Mouse (Mus musculus) stomach, postnatal 0 days (tissue): Measurements from ENCODE around the gene Lypla2. TPM values are rescaled to one million over a fixed set of nuclear protein-coding genes. Genes with fewer than 3 reads are reported as not detected.
"Not testable (repeated sequence)": the region's sequence is repeated elsewhere in the genome, so short reads cannot be mapped to it uniquely, and the experiment has no call there.

Source experiments
- ATAC-seq: fragments of 200-750 bp; cut with Nextera tagmentation; 2 replicates; pipeline ENCODE4 v1.8.0; 2017; ENCODE audit not compliant: low FRiP score, low TSS enrichment
- DNase-seq: peaks from one replicate; pipeline ENCODE4 v3.0.0-alpha.2; 2016; ENCODE audit warnings: low spot score
- H3K27ac ChIP-seq: fragments of 300-500 bp; sonication (generic); replicated peaks from 2 replicates; pipeline ENCODE4 v1.5.1; 2014; ENCODE audit warnings: mild to moderate bottlenecking, control low read depth
- H3K27me3 ChIP-seq: fragments of 300-500 bp; sonication (generic); 2 replicates; pipeline ENCODE4 v1.6.1; 2014; ENCODE audit warnings: low read length; ENCODE audit not compliant: control insufficient read depth, insufficient read depth
- H3K36me3 ChIP-seq: fragments of 300-500 bp; sonication (generic); 2 replicates; pipeline ENCODE4 v1.6.1; 2014; ENCODE audit warnings: low read length, mixed read lengths; ENCODE audit not compliant: control insufficient read depth, insufficient read depth
- H3K4me1 ChIP-seq: fragments of 300-500 bp; sonication (generic); replicated peaks from 2 replicates; pipeline ENCODE4 v1.6.1; 2014; ENCODE audit warnings: antibody characterized with exemption; ENCODE audit not compliant: control insufficient read depth, insufficient read depth
- H3K4me2 ChIP-seq: fragments of 300-500 bp; sonication (generic); replicated peaks from 2 replicates; pipeline ENCODE4 v1.6.1; 2014; ENCODE audit warnings: low read depth, mild to moderate bottlenecking, control low read depth, moderate library complexity
- H3K4me3 ChIP-seq: fragments of 300-500 bp; sonication (generic); 2 replicates; pipeline ENCODE4 v1.5.1; 2014; ENCODE audit warnings: low read depth, low read length, control low read depth
- H3K9ac ChIP-seq: fragments of 300-500 bp; sonication (generic); 2 replicates; pipeline ENCODE4 v1.6.1; 2014; ENCODE audit warnings: mild to moderate bottlenecking, low read length, control low read depth, mixed read lengths
- H3K9me3 ChIP-seq: fragments of 300-500 bp; sonication (generic); 2 replicates; pipeline ENCODE4 v1.6.1; 2016; ENCODE audit warnings: low read length; ENCODE audit not compliant: control insufficient read depth
- CTCF ChIP-seq: IDR thresholded peaks from 2 replicates; pipeline ENCODE4 v1.5.1; 2016; ENCODE audit warnings: antibody characterized with exemption, low read depth, mild to moderate bottlenecking, moderate library complexity
- EP300 ChIP-seq: optimal IDR thresholded peaks from 2 replicates; pipeline ENCODE3; 2016; ENCODE audit warnings: antibody characterized with exemption
- WGBS: fragments of 180-500 bp; shearing (Covaris S2); extraction: QIAGEN DNeasy Blood & Tissue Kit; methylation state at CpG from one replicate; pipeline ENCODE4 v1.1.7; 2014; 5-methylcytosine and 5-hydroxymethylcytosine counted together
- polyA plus RNA-seq: library from polyadenylated mRNA; unstranded; fragments of >200 nt; fragmentation: Nextera tagmentation; extraction: Ambion mirVana; gene quantifications from 2 replicates; pipeline ENCODE4 v1.2.1, GENCODE M21; 2015

Gene Lypla2
- polyA plus RNA-seq, 1 experiment from 2014 or later, result 88.6 TPM

DNA sequence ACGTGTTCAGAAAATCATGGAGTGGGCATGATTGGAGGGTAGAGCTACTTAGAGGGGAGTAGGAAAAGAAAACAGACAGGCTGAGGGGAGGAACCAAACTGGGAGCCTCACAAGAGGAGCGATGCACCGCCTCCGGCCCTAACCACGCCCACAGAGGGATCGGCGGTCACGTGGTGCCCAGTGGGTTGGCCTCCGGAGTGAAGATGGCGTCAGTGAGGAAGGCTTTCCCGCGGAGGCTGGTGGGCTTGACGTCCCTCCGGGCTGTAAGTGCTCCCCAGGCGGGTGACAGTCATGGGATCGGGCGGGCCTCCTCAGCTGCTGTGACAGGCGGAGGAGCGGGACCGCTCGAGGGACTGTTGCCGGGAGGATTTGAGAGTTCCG, 26.2 kb downstream of the Lypla2 start, which contains the start of gene Hmgcl:
Hmgcl (plus strand) TSS at position 171 of the 381 bp plus-strand sequence.
- no peaks in the 10 kb centered on the region for H3K36me3 ChIP-seq
- ATAC-seq (peak; percentile 83), DNase-seq (peak; percentile 97)
- H3K9ac ChIP-seq, result peak within 1 kb of the TSS; percentile 91
- peak within 1 kb of the TSS; percentile 80 for H3K4me2 ChIP-seq
- no peak for TF ChIP-seq EP300
- no peak for TF ChIP-seq CTCF
- H3K27me3 ChIP-seq, result no peaks in the 10 kb centered on the region
- WGBS, result 0% methylated on average over 22 of the region's 23 CpGs
- 0 out of 2 replicates have a peak, but pooled peaks cover 2% of the 10 kb centered on the region for H3K4me1 ChIP-seq
- H3K27ac ChIP-seq, result peak within 1 kb of the TSS; percentile 88
- no peaks in the 10 kb centered on the region for H3K9me3 ChIP-seq
- peak within 1 kb of the TSS; percentile 82 for H3K4me3 ChIP-seq

DNA sequence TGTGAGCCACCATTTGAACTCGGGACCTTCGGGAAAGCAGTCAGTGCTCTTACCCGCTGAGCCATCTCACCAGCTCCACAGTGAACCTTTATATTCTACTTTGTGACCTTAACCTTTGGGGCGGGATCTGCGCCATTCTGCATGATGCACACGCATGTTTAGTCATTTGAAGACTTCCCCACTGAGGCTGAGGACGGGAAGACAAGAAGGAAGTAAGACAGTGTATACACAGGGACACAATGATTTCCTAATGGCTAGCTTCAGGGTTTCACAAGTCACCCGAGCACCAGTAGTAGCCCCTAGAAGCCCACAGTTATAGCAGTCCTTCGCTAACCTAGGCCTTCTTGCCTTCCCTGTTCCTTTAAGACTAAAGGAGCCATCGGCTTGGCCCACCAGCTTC, 26.7 kb downstream of the Lypla2 start:
- Histone ChIP-seq H3K36me3 (no peaks in the 10 kb centered on the region), H3K27ac (peak overlapping the region; percentile 88), H3K4me2 (peak overlapping the region; percentile 80), H3K4me1 (0 out of 2 replicates have a peak, but pooled peaks cover 2% of the 10 kb centered on the region), H3K27me3 (no peaks in the 10 kb centered on the region), H3K4me3 (peak overlapping the region; percentile 82), H3K9me3 (no peaks in the 10 kb centered on the region), H3K9ac (no peak overlapping the region)
- 71% methylated on average over 10 of the region's 10 CpGs for WGBS
- ATAC-seq, result no peak; the same call in 1 of the 2 replicates
- no peak for TF ChIP-seq EP300
- TF ChIP-seq CTCF, result no peak
- no peak for DNase-seq

DNA sequence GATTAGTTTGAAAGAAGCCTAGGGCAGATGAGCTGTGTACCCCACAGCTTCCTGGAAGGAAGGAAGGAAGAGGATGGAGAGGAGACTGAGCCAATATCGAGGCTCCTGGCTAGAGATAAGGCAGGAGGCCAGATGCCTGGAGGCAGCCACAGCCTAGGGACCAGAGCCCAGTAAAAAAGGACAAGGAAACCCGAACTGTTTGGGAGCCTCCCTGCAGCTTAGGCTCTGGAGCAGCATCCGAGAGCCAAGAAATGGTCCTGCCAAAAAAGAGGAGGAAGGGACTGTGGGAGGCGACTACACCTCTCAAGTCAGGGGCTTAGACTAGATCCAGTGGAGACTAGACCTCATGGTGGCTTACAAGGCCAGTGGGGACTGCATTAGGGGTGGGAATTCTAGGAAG, 29.0 kb downstream of the Lypla2 start:
- Histone ChIP-seq H3K27me3 (no peaks in the 10 kb centered on the region), H3K4me2 (no peak overlapping the region)
- 46% methylated on average over 4 of the region's 4 CpGs for WGBS

DNA sequence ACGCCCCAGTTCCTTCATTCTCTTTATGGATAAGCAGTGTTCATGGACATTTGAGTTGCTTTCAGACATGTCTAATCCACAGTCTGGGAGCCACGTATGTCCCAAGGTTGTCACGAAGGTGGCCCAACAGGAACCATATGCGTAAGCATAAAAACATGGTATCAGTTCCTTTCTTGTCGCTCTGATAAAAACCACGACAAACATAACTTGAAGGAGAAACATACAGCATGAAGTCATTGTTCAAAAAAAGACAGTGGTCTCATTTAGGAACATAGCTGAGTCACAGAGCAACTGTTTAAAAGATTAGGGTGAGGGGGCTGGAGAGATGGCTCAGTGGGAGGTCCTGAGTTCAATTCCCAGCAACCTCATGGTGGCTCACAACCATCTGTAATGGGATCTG, 30.2 kb downstream of the Lypla2 start:
- H3K27me3 ChIP-seq, result no peaks in the 10 kb centered on the region
- no peak overlapping the region for H3K4me2 ChIP-seq
- H3K4me1 ChIP-seq, result no peaks in the 10 kb centered on the region
- peak; percentile 70 for ATAC-seq
- WGBS, result 57% methylated on average over 6 of the region's 6 CpGs
- TF ChIP-seq CTCF (no peak), EP300 (no peak)
- no peaks in the 10 kb centered on the region for H3K9me3 ChIP-seq
- DNase-seq, result no peak
- H3K36me3 ChIP-seq, result peaks cover 6% of the 10 kb centered on the region
- peak overlapping the region; percentile 35; the same call in 1 of the 2 replicates for H3K27ac ChIP-seq
- H3K9ac ChIP-seq, result no peak overlapping the region
- H3K4me3 ChIP-seq, result no peak overlapping the region

More for the DNA sequence above, 29.0 kb downstream of the Lypla2 start:
- no peak overlapping the region for H3K27ac ChIP-seq
- no peaks in the 10 kb centered on the region for H3K9me3 ChIP-seq
- H3K36me3 ChIP-seq, result peaks cover 6% of the 10 kb centered on the region
- DNase-seq, result no peak
- H3K9ac ChIP-seq, result no peak overlapping the region
- ATAC-seq, result no peak
- no peak for TF ChIP-seq EP300
- TF ChIP-seq CTCF, result no peak
- 0 out of 2 replicates have a peak, but pooled peaks cover 2% of the 10 kb centered on the region for H3K4me1 ChIP-seq
- H3K4me3 ChIP-seq, result no peak overlapping the region

DNA sequence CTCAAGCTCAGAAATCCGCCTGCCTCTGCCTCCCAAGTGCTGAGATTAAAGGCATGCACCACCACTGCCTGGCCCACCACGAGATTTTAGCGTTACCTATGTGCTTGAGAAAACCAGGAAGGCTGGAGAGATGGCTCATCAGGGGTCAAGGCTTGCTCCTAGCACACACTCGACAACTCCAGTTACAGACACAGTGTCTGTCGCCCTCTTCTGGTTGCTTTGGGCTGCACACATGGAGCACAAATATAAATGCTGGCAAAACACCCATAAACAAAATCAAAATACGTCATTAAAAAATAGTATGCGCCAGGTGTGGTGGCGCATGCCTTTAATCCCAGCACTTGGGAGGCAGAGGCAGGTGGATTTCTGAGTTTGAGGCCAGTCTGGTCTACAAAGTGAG, 31.4 kb downstream of the Lypla2 start:
- H3K36me3 ChIP-seq, ATAC-seq, H3K27ac ChIP-seq, H3K9ac ChIP-seq, H3K4me2 ChIP-seq, H3K4me3 ChIP-seq, H3K9me3 ChIP-seq, DNase-seq, H3K4me1 ChIP-seq, H3K27me3 ChIP-seq: not testable (repeated sequence)
- TF ChIP-seq CTCF, result peak; percentile 56
- 81% methylated on average over 8 of the region's 8 CpGs for WGBS

DNA sequence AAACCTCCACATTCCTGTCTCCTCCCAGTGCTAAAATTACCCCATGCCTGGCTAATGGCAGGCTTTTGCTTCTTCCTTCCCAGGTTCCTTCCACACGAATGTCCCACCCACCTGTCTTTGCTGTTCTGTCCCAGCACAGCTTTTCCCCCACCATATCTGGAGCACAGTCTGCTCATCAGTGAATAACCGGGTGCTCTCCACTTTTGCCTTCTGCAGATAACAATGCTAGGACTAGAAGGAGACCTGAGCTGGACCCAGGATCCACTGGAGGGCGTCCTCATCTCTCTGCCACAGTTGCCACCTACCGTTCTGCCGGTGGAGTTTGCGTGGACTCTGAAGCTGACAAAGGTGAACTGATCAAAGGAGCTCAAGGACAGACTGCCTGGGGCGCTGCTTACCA, 33.6 kb downstream of the Lypla2 start:
- no peak overlapping the region for H3K27ac ChIP-seq
- DNase-seq (no peak), ATAC-seq (no peak)
- WGBS, result 84% methylated on average over 7 of the region's 7 CpGs
- H3K36me3 ChIP-seq, result peaks cover 6% of the 10 kb centered on the region
- no peaks in the 10 kb centered on the region for H3K4me1 ChIP-seq
- H3K4me3 ChIP-seq, result no peak overlapping the region
- no peaks in the 10 kb centered on the region for H3K9me3 ChIP-seq
- H3K9ac ChIP-seq, result no peak overlapping the region
- no peak overlapping the region for H3K4me2 ChIP-seq
- H3K27me3 ChIP-seq, result no peaks in the 10 kb centered on the region
- TF ChIP-seq CTCF (0 out of 2 replicates have a peak, but pooled peaks have one; percentile 1), EP300 (no peak)
